Mouse (Mus musculus) embryo, embryonic 10 days (tissue): ENCODE results near the gene Alox5.
A peak's percentile ranks its signal among the peaks of the same experiment; 100 is the strongest.

Source experiments
- DNase-seq: peaks from one replicate; pipeline ENCODE4 v3.0.0-alpha.2; 2015; ENCODE audit warnings: low spot score

Alox5 gene

DNA sequence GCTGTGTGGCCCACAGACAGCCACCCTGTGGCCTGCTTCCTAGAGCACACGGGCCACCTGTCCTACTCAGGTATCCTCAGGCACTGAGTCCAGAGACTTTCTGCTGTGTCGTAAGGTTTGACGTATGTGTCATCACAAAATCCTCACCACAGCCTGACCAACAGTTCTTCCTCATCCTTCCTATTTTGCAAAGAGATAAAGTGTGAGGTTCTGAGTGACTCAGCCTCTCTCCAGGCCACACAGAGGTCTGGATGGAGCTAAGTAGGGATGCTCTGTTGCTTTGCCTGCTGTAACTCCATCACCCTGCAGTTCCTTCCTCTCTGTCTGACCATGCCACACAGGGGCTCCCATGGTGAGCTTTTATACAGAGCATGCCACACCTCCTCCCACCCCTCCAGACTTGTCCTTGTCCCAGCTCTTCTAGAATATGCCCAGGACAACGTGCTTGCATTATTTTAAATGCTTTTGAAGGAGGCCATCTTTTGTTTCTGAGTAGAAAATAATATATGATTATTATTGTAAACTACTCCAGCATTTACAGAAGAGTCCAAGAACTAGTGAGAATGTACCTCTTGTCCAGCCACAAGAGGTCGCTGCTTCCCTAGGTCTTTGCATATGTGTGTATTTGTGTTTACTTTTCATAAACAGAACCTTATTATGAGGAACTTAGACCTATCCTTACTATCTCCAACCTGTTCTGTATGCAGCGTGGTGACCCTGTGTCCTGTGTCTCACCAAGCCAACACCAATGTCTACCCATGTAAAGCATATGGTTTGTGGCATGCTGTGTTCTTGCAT, 43.3 kb downstream of the Alox5 start:
- DNase-seq = no peak

DNA sequence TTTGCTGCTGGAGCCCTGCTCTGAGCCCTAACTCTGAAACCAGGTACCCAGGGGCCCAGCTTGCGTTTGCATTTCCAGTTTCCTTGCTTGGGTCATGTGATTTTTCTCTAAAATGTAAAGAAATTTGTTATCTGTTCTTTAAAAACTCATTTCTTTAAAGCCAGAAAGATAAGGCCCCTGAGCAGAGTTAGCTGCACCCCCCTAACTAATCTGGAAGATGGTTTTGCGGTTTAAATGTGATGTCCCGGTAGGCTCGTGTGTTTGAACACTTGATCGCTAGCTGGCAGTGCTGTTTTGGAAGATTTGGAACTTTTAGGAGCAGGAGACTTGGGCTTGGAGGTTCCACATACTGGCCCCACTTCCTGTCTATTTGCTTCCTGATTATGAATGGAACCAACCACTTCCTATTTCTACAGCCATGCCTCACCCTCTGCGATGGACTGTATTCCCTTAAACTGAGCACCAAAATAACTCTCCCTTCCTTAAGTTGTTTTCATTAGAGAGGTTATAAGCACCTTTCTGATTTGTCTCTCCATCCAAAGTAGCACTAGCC, 44.9 kb downstream of the Alox5 start:
- no peak for DNase-seq

DNA sequence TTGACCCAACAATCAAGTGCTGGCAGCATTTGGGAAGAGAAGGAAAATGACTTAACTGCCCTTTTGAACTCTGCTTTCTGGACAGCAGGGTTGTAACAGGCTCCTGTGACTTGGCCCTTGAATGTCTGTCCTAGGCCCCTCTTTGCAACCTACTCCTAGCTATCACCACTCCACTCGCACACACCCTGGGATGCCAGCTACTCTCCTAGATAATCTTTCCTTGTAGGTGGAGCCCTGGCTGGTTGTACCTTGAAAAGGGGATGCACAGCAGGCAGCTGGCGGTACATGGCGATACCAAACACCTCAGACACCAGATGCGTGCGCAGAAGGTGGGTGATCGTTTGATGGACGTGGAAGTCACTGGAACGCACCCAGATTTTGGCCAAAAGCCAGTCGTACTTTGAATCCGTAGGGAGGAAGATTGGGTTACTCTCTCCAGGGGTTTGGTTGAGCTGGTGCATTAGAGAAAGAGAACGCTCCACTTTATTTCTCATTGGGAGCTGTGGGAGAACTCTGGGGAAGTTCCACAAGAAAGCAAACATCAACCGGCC, 45.8 kb downstream of the Alox5 start:
- no peak for DNase-seq

DNA sequence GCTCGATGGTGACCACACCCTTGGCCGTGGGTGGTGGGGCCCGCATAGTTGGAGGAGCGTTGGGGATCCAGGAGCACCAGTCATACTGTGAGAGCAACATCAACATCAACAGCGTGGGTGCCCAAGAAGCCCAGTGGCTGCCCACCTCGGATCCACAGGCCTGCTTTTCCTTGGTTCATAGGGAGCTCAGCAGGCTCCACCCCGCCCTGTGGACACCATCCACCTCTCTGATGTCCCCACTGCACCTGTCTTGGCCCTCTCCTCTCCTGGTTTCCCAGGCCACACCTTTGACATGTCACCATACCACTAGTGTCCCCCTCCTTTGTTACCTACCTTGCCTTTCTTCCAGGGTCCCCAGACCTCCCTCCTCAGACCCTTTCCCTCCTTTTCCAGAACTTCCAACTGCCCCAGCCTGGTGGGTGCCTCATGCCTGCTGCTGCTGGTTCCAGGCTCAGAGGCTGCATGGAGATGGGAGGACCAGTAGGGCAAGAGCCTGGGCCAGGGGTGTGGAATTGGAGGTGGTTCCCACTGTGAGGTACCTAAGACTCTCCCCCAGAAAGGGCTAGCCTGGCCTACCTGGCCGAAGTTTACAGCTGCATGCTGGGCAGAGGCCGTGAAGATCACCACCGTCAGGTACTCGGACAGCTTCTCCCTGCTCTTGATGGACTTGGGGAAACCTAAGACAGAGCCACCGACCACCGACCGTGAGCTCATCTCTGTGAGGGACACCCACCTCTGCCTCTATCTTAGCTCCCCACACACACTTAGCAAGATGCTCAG, 48.2 kb downstream of the Alox5 start:
- DNase-seq = no peak

DNA sequence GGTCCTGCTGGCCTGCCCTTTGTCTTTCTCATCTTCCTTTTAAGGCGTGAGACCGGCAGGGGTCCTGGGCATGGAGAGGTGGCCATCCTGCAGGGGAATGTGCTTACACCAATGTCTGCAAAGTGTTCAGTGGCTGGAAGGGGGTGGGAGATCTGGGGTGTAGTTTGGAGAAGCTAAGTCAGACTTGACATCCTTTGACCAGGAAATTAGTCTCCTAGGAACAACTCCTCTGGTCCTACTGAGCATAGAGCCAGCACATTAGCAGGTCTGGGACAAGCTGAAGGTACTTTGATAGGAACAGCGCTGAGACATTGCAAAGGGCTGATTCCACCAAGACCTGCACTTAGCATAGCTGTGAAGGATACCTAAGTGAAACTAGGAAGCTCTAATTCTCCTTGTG, 49.3 kb downstream of the Alox5 start:
- no peak for DNase-seq

DNA sequence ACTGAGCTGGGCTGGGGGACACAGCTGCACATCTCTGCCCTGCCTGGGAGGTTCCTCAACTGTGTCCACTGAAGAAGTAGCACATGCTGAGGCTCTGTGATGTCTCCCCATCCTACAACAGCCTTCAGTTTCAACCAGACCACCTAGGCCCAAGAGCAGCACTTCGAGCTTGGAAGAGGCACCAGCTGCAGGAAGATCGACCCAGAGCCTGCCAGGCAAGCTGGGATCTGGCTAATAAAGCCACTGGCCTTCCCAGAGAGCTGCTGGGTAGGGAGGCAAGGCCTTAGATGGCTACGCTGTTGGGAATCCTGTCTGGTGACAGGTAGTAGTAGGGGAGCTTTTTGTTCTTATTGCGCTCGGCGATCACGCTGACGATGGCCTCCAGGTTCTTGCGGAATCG, 50.5 kb downstream of the Alox5 start:
- no peak for DNase-seq

DNA sequence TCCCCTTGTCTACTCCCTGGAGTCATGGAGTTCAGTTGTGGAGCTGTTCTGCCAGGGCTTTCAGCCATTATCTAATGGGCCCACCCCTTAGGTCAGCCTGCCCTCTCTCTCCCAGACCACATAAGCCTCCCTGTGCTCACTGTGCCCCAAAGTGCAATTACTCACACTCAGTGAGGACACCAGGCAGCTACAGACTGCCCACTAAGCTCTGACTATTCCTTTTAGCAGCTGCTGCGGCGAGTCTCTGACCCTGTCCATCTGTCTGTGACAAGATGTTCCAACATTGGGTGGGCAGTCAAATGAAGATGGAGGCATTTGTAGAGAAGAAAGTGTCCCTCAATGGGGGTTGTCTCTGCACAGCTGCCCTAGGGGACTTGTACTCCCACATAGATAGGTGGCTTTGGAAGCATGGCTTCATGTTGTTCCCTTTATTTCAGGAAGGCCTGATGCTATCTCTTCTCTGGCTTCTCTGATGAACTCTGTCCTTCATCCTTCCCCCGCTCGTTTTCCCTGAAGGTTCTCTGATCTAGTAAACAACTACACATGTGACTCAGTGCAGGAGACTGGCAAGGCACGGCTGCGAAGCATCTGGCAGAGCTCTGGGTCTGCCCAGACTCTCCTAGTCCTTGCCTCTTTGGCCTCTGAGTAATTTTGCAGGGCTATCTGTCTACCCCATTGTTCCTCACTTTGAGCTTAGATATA, 52.9 kb downstream of the Alox5 start:
- DNase-seq = no peak

DNA sequence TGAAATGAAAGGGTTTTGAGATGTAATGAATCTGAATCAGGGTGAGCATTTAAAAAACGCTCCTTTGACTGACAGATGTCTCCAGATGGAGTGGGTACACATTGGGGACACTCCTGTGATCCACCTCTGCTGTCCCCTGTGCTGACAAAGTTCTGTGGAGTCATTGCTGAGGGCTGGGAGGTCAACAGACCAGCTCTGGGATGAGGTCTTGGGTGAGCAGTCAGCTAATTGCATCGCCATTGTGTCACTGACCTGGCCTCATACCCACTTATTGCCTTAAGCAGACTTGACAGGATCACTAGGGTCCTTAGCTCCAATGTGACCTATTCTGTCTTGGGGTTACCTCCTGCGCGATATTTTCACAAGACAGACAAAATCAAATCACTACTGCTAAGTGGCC, 53.8 kb downstream of the Alox5 start:
- no peak for DNase-seq

DNA sequence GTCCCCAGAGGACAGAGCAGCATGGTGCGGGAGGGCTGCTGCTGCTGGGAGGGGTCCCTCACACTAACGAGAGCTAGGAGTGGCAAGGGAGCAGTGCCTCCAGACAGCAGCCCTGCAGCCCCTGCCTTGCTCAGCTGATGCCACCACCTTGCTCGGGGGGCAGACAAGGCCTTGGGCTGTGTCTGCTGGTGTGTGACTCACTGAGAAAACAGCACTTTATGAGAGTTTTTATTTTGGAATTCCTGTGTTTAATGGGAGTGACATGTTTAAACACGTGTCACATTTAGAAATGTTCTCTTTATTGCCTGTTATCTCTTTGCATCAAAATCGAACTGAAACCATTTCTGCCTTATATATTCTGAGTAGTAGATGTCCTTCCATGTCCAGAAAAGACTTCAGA, 54.3 kb downstream of the Alox5 start:
- no peak for DNase-seq

DNA sequence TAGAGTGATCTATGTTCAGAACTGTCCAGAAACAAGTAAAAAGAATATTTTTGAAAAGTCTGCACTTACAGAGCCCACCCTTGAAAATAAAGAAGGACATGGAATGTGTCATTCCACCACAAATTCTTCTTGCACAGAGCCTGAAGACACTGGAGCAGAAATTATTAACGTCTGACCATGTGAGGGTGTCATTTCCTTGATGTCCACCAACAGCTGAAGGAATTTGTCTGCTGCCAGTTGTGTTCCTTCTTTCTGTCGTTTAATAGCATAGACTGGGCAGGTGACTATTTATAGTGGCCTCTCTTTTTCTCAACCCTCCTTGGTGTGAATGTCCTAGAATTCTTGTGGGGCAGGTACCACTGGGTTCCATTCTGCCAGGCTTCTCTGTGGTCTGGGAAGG, 54.8 kb downstream of the Alox5 start:
- no peak for DNase-seq

DNA sequence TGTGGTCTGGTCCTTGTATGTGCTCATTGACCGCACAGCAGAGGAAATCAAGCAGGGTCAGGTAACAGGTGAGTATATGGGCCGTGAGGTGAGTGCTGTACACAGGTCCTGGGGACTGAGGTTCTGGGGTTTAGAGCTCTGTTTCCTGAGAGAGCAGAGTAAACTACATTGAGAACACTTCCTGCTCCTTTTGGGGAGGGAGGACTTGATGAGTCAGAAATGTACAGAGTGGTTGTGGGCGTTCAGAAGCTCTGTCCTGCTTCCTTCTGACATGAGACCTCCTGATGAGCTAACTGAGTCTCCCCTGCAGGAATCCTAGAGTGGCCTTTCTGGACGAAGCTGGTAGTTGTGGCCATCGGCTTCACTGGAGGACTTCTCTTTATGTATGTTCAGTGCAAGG, 55.3 kb downstream of the Alox5 start:
- no peak for DNase-seq

DNA sequence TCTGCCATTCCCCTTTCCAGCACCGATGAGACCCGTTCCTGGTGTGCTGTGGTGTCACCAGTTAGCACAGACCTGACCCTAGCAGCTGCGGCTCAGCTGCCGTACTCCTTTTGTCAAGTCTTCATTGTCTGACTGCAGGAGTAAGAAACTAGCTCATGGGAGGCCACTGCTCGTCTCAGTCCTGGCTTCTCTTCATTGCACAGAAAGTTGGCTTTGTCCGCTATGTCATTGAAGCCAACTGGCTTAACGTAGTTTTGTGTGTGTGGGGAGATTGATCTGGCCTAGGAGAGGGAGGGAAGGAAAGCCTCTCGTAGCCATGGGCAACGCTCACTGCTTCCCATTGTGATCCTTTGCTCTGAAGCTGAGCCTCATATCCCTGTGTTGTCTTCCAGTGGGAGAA, 55.7 kb downstream of the Alox5 start:
- peak; percentile 61 for DNase-seq

DNA sequence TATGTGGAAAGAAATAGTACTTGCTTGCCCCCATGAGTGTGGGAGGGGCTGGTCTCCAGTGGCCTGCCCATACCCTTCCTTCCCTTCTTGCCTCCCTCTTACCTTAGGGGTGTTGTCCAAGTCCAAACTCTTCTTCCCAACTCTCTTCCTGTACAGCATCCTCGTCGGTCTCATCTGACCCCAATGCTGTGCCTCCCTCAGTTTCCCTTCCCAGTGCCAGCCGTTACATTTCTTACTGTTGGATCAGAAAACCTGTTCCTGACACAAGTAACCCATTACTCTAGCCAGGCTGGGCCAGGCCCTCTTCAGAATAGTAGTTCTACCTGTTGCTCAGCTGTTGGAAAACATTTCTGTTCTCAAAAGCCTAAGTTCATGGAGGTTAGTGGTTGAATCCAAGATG, 58.6 kb downstream of the Alox5 start:
- no peak for DNase-seq

DNA sequence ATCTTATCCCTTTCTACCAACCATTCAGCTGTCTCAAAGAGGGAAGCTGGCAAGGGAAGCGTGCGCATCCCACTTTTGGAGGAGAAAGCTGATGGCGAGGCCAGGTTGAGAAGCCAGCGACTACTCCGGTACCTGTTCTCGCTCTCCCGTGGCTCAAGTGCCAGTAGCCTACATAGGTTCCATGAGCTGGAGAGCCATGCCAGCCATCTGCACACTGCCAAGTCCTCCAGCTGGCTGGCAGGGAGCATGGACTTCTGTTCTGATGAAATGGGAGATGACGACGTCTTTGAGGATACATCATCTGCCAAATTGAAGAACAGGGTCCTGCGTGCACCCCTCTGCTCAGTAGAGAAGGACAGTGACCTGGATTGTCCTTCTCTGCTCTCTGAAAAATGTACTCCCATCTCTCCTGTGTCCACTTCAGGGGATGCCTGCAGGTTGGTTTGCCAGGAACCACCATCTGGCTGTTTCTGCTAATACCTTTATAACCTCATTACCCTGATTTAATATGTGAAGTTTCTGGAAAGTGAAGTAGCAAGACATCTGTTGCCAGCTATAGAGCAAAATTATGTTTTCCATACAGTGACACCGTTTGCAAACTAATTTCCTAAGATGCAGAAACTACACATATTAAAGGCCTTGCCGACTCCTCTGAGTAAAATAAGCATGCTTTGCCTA, 59.1 kb downstream of the Alox5 start:
- no peak for DNase-seq

DNA sequence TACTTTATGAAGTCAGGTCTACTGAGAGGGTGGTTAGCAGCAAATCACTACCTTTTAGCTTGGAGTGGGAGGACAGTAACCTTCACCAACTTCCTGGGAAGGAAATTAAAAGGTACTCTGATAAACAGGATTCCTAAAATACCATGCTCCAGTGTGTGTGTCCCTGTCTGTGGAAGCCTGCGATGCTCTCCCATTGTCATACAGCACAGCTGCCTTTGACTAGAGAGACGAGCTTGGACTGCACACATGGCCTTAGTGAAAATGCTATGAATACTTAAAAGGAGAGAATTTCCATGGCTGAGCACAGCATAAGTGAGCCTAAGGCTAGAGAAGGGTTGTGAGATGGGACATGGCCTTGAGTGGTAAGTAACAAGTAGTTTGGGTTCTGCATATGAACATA, 62.8 kb downstream of the Alox5 start:
- no peak for DNase-seq

DNA sequence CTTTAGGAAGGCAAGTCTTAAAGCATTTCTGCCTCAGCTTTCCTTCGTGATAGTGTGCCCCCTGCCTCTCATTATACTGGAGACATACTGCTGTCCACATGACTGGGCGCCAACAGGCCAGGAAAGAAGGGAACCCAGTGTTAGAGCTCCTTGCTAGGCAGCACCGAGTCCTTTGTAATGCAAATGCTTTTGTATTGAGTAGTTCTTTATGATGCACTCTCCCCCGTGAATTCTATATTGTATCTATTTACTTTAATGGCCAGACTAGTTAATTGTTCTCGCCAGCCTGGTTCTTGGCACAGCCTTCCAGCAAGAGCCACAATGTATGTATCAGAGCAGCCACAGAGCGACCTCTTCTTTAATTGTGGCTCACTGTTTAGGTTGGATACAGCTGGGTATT, 63.4 kb downstream of the Alox5 start:
- DNase-seq = peak; percentile 63

DNA sequence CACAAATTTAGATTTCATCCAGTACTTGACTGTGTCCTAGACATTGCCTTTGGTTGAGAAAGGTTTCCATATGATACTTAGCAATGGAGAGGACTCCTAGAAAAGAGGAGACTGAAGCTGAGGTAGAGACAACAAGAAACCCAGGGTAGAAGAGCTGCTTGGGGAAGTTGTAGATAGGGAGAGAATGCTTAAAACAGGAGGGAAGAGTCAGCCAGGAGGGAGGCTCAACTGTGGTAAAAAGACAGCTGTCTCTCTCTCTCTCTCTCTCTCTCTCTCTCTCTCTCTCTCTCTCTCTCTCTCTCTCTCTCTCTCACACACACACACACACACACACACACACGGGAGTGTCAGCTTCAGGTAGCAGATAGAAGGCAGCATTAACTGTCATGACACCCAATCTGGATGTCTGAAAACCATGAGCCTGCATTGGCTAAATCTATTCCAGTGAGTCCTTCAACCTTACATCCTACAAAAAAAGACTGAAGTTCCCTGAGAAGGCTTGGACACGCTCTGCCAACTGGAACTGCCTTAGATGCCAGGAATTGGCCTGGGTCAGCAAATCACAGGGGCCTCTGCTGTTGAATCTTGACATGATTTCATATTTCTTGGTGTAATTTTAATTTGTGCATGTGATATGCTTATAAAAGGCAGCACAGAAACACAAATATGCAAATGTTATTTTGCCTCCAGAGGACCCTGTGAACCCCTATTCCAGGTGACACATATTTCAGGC, 65.9 kb downstream of the Alox5 start:
- no peak for DNase-seq

DNA sequence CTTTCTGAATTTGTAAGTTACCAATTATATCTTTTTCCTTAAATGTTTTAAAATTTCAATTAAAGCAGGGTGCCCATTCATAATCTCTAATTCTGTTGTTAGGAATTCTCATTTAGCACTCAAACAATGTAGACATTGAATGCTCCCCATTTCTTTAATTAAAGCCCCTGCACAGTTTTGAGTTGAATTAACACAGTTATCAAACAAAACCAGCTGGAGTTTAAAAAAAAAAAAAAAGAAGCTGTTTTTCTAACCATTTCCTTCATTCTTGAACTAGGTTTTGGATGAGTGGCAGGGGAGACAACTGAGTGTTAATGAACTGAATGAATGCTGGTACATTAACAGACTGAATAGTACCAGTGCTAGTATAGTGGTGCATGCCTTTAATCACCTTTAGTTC, 71.5 kb downstream of the Alox5 start:
- DNase-seq = no peak

DNA sequence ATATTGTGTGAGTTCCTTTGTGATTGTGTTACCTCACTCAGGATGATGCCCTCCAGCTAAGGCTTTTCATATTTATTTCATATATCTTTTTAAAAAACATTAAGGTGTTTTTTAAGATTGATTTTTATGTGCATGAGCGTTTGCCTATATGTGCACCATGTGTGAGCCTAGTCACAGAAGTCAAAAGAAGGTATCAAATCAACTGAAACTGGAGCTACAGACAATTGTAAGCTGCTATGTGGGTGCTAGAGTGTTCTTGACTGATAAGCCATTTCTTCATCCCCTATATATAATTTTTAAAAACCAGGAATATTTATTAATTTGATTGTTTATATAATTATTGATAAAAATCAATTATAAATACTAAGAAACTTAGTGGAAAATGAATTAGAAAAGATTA, 72.9 kb downstream of the Alox5 start:
- no peak for DNase-seq

DNA sequence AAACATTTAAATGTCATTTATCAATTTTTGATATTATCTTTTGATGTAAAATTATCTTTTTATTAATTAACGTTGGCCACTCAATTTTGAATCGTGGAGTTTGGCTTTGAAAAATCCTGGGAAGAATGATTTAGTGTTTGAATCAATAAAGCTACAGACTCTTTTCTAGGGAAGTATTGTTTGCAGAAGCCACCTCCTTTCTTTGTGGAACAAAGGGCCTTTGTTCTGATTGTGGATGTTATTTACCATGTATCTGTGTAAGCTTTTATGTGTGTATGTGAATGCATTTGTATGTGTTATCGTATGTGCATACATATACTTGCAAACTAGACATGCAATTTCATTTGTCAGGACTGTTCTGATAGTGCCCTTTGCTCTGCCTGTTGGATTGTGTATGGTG, 74.5 kb downstream of the Alox5 start:
- DNase-seq = no peak

DNA sequence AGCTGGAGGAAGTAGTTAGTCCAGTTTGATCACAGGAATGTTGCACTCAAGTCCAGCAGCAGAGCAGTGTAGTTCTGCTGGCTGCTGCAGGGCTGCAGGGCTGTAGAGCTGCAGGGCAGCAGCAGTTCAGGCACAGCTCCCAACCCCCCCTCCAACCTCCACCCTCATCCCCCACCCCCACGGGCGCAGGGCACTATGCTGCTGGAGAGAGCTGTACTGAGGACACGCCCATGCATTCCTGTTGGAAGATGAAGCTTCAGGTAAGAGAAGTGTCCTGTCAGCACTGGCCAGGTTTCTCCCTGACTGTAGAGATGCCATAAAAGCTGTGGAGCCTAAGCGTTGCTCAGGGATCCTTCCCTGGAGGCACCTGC, 74.9 kb downstream of the Alox5 start:
- peak; percentile 29 for DNase-seq
